Mouse (Mus musculus): Measurements from ENCODE around the gene Ceacam2. TPM values are rescaled to one million over a fixed set of nuclear protein-coding genes. Genes with fewer than 3 reads are reported as not detected.
"Not testable (repeated sequence)": the region's sequence is repeated elsewhere in the genome, so short reads cannot be mapped to it uniquely, and the experiment has no call there.

The Ceacam2 gene
- total RNA-seq (2021): 1 to 10 TPM in 1 of 2 experiments, under 1 TPM in 1; 0.46 to 1.1 TPM
- long read RNA-seq, experiment 1, partial matches to known transcripts: 0 of 2 reads
- long read RNA-seq, experiment 1, other reads (novel, unspliced or antisense): 2 of 2 reads
- long read RNA-seq, experiment 2, partial matches to known transcripts: 0 of 2 reads
- long read RNA-seq, experiment 2, other reads (novel, unspliced or antisense): 0 of 2 reads

DNA sequence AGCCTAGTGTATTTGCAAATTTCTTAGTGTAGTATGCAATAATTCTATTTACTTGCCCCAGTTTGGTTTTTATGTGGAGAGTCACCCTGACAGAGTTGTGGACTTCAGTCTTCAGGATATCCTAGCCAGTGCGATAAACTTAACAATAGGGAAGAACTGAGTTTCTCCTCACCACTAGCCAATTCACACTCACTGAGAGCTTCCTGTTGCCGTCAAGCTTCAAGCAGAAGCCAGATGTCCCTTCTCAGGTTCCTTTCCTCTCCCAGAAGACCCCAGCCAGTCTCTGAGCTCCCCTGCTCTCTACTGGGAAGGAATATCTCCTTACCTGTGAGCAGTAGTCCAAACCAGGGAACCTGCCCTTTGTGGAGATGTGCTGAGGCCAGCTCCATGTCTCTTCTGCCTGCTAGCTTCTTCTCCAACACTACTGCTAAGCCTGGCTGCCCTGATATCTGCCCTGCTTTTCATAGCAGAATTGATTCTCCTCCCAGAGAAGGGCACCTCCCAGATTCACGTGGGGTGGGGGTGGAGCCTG is at the start of gene Ceacam2:
Ceacam2 (minus strand) TSS at position 482 of the 532 bp plus-strand sequence.
- DNase-seq (ENCODE audit: low spot score): not testable (repeated sequence)

DNA sequence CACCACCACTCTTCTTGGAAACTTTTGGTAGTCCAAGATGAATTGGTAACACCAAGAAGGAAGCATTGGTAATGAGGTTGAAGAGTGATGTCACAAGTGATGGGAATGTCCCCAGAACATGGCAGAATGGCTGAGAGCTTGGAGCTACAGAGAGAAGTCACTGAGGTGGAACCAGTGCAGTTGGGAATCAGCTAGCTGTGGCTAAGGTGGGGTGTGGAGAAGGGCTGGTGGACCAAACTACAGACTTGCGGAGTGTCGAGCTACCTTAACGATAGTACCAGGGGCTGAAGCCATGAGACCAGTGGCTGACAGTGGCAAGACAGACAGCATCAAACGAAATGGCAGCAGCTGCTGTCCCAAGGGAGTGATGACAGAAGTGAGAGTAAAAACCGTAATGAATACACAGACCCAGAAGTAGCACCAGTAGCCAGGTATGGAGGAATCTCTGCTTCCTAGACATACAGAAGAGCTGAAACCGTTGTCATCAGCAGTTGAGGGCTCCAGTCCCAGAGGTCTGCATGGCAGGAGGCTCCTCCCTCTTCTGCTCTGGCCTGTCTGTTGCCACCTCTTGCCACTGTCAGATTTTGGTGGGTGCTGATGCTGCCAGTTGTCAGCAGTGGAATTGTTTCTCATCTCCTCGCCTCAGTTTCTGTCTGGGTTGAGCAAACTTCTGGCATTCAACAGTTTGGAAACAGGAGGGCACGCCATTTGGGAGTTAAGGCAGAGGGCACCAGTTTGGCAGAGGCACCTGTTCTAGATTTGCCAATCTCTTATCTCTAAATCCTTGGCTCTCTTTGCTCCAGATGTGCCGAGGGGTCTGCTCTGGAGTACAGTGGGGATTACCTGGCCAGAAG is 45.9 kb upstream of the Ceacam2 start:
- DNase-seq (ENCODE audit: low spot score): no peak

DNA sequence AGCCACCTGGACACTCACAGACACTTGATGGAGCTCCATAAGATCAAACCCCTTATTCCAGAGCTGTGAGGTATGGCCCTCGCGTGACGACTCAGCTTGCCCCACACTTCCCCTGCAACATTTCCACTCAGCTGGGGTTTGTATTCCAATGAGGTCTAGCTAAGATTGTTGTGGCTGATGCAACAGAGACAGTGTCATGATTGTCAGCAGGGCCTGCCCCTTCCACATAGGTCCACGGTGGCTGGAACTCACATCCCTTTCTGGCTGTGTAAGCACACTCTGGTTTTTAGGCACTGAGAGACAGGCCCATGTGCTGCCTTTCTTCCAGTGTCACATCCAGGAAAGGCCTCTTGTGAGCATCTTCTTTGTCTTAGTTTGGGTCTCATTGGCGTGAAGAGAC is 45.0 kb upstream of the Ceacam2 start:
- DNase-seq (ENCODE audit: low spot score): no peak

DNA sequence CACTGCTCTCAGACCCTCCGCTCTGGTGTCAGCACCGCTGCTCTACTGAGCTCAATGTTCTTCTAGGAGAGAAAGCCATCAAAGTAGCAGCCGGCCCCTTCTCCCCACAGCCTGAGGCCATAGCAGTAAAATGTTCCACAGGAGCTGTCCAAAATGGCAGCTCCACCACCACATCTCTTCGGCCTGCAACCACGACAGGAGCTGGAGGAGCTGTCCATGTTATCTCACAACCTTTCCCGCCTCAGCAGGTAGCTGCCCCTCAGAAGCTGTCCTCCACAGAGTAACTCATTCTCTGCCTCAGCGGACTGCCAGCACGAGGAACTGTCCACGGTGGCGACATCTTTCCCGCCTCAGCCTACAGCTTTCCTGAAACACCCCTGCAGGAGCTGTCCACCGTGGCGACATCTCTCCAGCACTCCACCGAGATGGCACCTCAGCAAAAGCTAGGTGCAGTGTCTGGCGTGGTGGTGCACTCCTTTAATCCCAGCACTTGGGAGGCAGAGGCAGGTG is 42.7 kb upstream of the Ceacam2 start:
- no peak for DNase-seq (ENCODE audit: low spot score)

DNA sequence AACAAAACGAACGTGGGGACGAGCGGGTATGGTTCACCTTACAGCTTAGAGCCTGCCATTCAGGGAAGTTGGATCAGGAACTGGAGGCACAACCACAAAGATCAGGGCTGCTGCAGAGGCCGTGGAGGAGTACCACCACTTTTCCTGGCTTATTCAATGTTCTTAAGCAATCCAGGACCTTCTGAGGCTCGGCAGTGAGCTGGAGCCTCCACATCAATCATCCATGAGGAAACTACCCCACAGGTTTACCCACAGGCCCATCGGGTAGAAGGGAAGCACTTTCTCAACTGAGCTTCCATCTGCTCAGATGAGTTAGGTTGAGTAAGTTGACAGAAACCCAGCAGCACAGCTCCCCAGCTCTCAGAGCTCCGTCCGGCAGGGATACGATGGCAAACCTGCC is 39.8 kb upstream of the Ceacam2 start:
- no peak for DNase-seq (ENCODE audit: low spot score)

DNA sequence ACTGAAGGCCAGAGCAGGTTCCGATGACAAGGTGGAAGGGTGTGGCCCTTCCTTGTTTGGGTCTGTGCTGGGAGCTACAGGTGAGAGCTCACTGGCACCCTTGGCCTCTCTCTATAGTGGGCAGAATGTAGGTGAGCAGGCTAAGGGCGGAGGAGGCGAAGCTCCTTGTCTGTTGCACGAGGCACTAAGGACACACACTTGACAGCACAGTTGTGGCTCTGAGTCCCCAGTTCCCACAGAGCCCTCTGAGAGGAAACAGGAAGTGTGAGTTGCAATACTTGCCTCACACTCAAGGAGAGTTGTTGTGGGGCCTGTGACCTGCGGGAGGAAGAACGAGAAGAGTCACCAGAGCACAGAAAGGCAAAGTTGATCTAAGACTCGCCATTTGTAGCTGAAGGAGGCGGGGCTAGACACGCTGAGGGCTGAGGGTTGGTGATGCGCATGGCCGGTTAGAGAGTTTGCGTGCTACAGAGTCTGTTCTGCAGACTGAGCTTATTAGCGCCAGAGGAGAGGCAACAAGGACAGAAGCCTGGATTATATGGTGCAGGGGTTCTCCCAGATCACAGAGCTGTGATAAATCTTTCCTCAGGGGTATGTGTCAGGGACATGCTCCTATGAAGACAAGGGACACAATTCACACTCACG is 37.3 kb upstream of the Ceacam2 start:
- not testable (repeated sequence) for DNase-seq (ENCODE audit: low spot score)

DNA sequence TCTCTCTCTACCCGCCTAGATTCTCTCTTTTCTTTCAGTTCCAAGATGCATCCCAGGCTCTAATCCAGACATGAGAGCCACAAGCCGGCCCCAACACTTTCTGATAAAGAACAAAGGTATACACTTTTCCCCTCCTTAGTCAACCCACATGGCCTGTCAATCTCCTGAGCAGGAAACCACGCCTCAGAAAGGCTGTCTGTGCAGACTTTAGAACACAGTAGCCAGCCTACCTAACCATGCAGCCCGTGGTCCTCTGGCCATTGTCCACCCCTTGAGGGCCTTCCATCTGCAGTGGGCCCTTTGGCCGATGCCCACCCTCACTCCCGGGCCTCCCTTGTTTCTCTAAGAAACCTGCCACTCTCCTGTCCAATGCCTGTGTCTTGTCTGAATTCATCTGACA is 36.7 kb upstream of the Ceacam2 start:
- not testable (repeated sequence) for DNase-seq (ENCODE audit: low spot score)

DNA sequence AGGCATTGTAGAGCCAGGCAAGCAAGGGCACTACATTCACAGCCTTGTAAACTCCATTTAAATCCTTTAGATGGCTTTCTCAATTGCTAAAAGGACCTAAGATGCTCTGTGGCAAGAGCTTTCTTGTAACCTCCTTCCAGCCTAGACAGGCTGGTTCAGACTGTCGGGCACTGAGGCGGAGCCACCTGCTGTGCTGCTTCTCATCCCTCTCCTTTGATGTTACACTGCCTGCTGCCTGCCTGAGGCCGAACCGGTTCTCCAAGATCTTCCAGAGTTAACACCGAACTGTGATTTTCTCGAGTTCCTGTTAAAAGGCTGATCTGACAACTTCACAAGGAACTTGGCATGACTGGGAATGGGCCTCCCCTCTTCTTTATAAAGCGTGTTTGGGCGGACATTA is 36.2 kb upstream of the Ceacam2 start:
- no peak for DNase-seq (ENCODE audit: low spot score)

DNA sequence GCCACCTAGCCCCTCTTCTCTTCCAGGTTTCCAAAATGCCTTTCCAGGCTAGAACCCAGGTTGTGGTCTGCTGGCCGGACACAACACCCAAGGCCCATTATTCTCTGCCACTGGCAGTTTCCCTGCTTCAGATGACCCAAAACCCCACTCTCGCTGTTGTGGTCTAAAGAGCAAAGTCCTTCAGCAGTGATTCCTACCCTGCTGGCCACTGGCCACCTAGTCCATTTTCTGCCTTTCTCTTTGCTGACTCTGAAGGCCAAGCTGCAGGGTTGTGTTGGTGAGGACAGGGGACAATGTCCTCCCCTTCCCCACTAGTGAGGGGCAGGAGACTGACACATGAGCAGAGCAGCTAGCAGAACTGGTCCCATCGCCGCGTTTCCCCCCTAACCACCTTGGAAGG is 35.4 kb upstream of the Ceacam2 start:
- DNase-seq (ENCODE audit: low spot score): no peak

DNA sequence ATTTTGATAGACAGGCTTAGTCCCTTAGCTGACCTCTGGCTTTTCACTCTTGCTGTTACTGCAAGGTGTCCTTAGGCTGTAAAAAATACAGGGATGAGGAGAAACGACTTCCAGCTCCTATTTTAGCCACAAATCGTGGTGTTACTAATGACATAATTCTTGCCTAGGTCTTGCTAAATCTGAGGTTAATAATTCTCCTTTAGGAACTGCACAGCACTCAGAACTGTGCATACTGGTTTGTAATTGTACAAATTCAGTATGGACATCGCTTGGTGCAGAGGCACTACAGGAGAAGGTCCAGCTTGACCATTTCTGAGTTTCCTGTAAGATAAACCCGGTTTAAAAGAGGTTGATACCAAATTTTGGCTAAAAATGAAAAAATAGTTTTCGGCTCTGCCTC is 34.1 kb upstream of the Ceacam2 start:
- not testable (repeated sequence) for DNase-seq (ENCODE audit: low spot score)

DNA sequence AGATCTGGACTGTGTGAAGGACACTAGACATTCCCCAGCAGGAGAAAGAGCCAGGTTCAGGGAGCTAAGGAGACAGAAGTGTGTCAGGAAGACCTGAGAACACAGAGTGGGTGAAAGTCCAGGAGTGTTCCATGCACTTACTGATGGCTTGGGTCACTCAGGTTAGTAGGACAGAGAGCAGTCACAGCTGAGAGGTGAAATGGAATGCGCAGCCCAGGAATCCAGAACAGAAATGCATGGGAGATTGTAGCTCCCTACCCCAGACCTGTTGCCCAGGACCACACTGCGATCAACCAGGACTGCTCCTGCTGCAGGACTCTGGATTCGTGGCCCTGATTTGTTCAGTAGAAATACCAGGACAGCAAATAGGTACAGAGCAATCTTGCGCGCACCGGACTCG is 29.1 kb upstream of the Ceacam2 start:
- no peak for DNase-seq (ENCODE audit: low spot score)

DNA sequence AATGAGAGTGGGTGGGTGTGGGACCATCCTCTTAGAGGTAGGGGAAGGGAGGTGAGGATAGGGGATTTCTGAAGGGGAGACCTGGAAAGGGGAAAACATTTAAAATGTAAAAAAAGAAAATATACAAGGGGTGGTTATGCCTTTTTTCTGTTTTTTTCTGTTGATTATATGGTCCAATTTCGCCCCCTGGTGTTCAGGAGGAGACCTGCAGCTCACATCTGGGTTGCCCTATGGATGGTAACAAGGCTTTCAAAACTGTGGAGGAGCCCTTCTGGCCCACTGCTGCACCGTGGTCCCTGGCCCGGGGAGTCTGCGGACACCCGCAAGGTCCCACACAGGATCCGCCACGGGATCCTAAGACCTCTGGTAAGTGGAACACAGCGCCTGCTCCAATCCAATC is 1.8 kb upstream of the Ceacam2 start:
- not testable (repeated sequence) for DNase-seq (ENCODE audit: low spot score)

DNA sequence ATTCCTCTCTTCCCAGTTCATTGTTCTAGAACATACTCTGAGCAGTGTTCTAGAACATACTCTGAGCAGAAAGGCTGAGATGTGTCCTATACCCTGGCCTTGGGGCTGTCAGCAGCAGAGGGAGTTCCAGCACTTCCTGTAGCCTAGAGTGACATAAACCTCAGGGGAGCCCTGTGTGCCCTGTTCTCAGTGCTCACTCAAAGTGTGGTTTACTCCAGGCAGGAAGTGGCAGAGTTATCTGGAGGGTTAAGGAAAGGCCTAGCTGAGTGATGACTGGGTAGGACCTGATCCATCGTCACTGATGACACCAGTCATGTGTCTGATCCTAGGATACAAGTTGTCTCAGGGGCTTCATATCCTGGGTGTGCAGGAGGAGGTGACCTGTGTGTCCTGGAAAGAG is 297 bp upstream of the Ceacam2 start:
- DNase-seq (ENCODE audit: low spot score): not testable (repeated sequence)

DNA sequence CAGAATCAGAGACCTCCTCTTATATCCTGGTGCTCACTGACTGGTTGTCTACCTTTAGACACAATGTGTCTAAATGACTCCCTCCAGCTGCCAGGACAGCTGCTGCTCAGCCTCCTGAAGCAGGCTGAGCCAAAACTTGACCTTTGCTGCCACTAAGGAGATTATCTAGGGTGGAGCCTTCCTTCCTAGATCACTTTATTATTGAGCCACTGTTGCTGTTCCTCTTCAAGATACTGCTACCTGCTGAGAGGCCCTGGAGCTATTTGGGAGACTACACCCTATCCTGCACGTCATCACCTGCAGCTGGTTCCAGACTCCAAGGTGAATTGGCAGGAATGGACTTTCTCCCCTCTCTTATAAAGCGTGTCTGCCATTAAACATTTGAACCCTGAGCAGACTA is 8.8 kb downstream of the Ceacam2 start:
- DNase-seq (ENCODE audit: low spot score): no peak

DNA sequence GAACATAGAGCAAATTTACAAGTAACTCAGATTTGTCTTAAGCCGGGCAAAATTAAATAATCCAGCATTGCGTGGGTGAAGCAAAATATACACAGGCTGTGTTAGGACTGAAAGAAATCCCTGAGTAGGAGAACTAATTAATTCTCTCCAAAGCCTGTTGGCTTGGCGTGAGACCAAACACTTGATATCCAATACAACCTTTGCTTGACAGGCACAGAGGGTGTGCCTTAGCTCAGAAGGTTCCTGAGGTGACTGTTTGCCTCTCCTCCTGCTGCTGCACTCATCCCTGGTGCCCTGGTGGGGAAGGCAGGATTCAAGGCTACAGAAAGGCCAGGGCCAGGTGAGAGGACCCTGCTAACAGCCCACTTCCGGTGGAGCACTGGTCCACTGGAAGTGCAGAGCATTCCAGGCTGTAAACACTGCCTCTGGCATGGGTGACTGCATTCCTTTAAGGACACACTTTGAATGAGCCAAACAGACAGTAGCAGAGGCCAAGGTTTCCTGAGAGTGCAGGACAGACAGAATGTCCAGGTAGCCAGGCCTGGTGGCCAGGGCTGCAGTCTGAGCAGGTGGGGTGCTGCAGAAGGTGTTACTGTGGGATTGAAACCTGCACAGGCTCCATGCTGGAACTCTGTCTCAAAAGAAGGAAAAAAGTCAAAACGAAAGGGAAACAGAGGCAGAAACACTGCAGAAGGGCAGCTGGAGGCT is 23.4 kb downstream of the Ceacam2 start:
- DNase-seq (ENCODE audit: low spot score): not testable (repeated sequence)

DNA sequence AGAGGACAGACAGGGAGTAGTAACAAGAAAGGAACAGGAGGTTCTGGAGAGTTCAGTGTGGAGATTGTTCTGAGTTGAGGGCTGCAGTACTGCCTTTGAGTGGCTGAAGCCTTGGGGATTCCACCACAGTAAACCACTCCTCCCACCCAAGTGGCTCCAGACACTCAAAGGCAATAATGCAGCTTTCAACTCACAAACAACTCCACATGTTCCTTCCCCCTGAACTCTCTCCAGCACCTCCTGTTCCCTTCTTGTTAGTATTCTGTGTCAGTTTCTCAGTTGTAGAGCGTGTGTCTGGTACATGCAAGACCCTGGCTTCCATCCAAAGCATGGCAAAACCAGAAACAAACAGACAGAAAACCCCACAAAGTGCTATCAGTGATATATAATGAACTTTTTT is 24.0 kb downstream of the Ceacam2 start:
- DNase-seq (ENCODE audit: low spot score): not testable (repeated sequence)

DNA sequence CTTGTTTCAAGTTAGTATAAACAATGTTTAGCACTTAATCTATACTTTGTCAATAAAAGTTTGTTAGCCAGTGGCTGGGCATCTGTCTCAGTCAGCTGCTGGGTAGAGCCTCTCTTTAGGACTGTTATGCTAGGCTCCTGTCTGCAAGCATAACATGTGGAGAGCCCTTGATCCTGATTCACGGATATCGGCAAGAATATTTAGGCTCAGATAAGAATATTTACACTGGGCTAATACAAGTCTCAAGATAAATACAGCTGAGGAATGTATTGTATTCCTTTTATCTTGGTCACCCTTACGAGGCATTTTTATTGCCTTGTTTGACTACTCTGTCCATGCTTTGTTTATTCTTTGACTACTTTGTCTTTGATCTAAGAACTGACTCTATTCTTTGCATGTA is 29.7 kb downstream of the Ceacam2 start:
- no peak for DNase-seq (ENCODE audit: low spot score)

DNA sequence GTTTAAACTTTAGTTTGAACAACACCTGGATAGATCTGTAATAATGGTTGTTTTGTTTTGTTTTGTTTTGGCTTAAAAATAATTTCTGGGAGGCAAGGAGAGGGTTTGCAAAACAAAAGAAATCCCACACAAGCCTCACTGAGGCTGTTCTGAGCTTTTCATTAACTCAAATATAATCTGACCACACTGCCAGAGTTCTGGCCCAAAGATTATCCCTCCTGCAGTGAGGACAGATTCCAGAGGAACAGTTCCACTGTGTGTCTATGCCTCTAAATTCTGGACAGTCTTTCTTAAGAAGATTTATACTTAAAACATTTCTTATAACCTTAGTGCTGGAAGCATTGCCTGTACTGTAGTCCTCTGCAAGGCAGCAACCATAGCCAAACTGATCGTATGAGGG is 45.0 kb downstream of the Ceacam2 start:
- no peak for DNase-seq (ENCODE audit: low spot score)

DNA sequence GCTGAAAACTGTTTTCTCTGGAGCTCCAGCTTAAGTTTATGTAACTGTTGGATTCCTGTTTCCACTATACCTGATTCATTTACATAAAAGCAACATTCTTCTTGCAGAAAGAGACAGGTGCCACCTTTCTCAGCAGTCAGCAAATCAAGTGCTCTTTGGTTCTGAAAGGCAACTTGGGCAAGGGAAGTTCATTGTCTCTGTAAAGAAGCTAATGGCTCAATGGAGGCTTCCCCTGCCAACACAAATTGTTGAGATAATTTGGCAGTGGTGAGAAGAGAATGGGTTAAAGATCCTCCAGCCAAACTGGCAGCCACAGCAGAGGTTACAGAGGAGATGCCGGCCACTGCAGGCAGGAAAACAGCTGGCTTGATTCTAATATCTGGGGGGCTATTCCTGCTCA is 49.0 kb downstream of the Ceacam2 start:
- not testable (repeated sequence) for DNase-seq (ENCODE audit: low spot score)

DNA sequence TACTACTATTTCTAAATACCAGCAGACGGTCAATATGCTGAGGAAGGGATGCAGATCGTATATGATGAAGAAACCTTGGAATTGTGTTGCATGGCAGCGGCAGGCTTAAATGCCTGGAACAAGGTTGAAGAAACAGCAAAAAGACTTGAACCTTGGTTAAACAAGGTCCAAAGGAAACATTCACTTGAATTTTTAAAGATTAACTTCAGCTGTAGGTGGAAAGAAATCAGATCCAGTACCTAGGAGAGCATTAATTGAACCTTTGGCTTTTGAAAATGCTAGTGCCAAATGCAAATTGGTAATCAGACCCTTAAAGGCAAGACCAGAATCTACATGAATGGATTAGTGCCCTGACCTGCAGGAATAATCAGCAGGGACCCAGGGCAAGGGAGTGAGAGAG is 50.3 kb downstream of the Ceacam2 start:
- not testable (repeated sequence) for DNase-seq (ENCODE audit: low spot score)

DNA sequence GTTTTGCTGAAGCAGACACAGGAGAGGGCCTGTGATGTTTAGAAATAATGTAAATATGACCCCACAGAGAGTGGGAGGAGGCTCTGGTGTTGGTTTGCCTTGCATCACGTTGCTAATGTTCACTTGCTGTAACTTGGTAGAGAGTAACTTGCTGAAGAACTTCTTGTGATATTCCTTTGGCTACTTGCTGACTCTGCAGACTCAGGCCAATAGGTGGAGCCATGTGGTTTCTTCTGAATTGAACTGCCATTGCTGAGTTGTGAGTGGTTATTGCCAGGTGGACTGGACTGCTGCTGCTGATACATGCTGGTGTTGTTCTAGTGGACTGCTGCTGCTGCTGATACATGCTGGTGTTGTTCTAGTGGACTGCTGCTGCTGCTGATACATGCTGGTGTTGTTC is 53.5 kb downstream of the Ceacam2 start:
- DNase-seq (ENCODE audit: low spot score): peak; percentile 22
